Mouse (Mus musculus) intestine, postnatal 0 days (tissue): ENCODE measurements around the gene Obp2b. TPM values are rescaled to one million over a fixed set of nuclear protein-coding genes. Genes with fewer than 3 reads are reported as not detected.

ENCODE experiments used
- ATAC-seq: fragments of 200-750 bp; cut with Nextera tagmentation; 2 replicates; pipeline ENCODE4 v1.8.0; 2017; ENCODE audit warnings: mild to moderate bottlenecking, moderate TSS enrichment, moderate library complexity
- H3K27ac ChIP-seq: fragments of 300-500 bp; sonication (generic); 2 replicates; pipeline ENCODE4 v1.5.1; 2014; ENCODE audit warnings: mild to moderate bottlenecking, low read depth, low read length, moderate library complexity
- H3K27me3 ChIP-seq: fragments of 300-500 bp; sonication (generic); replicated peaks from 2 replicates; pipeline ENCODE4 v1.6.1; 2014; ENCODE audit warnings: low read length, mixed read lengths; ENCODE audit not compliant: control insufficient read depth, insufficient read depth
- H3K36me3 ChIP-seq: fragments of 300-500 bp; sonication (generic); 2 replicates; pipeline ENCODE4 v1.6.1; 2014; ENCODE audit warnings: mild to moderate bottlenecking, moderate library complexity; ENCODE audit not compliant: control insufficient read depth, insufficient read depth
- H3K4me1 ChIP-seq: fragments of 300-500 bp; sonication (generic); replicated peaks from 2 replicates; pipeline ENCODE4 v1.6.1; 2014; ENCODE audit warnings: antibody characterized with exemption, low read length, mixed read lengths; ENCODE audit not compliant: control insufficient read depth, insufficient read depth
- H3K4me2 ChIP-seq: fragments of 300-500 bp; sonication (generic); replicated peaks from 2 replicates; pipeline ENCODE4 v1.6.1; 2014; ENCODE audit warnings: low read depth, mild to moderate bottlenecking, moderate library complexity
- H3K4me3 ChIP-seq: fragments of 300-500 bp; sonication (generic); 2 replicates; pipeline ENCODE4 v1.5.1; 2014; ENCODE audit warnings: low read depth, low read length
- H3K9ac ChIP-seq: fragments of 300-500 bp; sonication (generic); 2 replicates; pipeline ENCODE4 v1.6.1; 2014; ENCODE audit warnings: mild to moderate bottlenecking, low read depth, low read length
- H3K9me3 ChIP-seq: fragments of 300-500 bp; sonication (generic); 2 replicates; pipeline ENCODE4 v1.6.1; 2016; ENCODE audit warnings: mixed run types; ENCODE audit not compliant: control insufficient read depth
- CTCF ChIP-seq: sonication (generic); IDR thresholded peaks from 2 replicates; pipeline ENCODE4 v1.5.1; 2016; ENCODE audit warnings: low read depth, mild to moderate bottlenecking, control low read depth, antibody characterized with exemption, moderate library complexity
- WGBS: fragments of 180-500 bp; shearing (Covaris S2); extraction: QIAGEN DNeasy Blood & Tissue Kit; methylation state at CpG from one replicate; pipeline ENCODE4 v1.1.7; 2014; 5-methylcytosine and 5-hydroxymethylcytosine counted together
- polyA plus RNA-seq: library from polyadenylated mRNA; unstranded; fragments of >200 nt; fragmentation: Nextera tagmentation; extraction: Ambion mirVana; gene quantifications from 2 replicates; pipeline ENCODE4 v1.2.1, GENCODE M21; 2015

Obp2b gene
- polyA plus RNA-seq, 1 experiment from 2014 or later, result not detected

DNA sequence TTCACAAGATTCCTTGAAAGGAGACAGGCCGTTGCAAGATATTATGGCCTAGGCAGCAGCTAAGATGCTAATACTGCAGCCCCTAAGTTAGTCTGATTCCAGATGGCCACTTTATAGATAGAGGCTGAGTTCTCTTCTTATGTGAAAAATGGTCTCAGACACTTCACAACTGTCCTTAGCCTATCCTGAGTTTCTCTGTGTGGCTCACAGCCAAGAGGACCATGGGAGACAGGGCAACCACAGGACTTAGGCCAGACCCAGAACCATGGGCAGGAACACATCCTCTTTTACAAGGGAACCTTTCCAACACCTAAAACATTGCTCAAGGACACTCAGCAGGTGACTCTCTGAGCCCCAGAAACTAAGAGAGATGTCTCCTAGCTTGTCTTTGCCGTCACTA, 36.7 kb downstream of the Obp2b start:
- no peak overlapping the region for H3K27ac ChIP-seq
- no peak for ATAC-seq
- H3K27me3 ChIP-seq, result no peaks in the 10 kb centered on the region
- H3K9ac ChIP-seq, result no peak overlapping the region
- no peak for TF ChIP-seq CTCF
- no peaks in the 10 kb centered on the region for H3K4me1 ChIP-seq
- no peak overlapping the region for H3K4me3 ChIP-seq
- H3K4me2 ChIP-seq, result no peak overlapping the region
- no peaks in the 10 kb centered on the region for H3K36me3 ChIP-seq
- 88% methylated on average over 2 of the region's 2 CpGs for WGBS
- H3K9me3 ChIP-seq, result no peaks in the 10 kb centered on the region

DNA sequence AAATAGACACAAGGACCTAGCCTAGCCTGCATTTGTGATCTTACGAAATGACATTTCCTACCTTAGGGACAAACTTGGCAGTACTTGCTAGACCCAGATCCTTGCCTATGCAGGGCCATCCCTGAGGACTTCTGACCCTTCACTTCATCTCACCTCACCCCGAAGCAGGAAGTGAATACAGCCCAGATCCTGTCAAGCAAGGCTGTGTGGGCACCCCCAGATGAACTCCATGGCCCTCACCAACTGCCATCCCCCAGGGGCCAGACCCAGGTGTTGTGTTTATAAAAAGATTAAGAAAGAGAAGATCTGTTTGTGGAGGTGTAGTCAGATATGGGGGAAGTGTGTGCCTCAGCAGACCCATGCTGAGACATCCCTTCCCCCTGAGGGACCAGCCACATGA, 37.8 kb downstream of the Obp2b start:
- no peak overlapping the region for H3K27ac ChIP-seq
- H3K4me3 ChIP-seq, result no peak overlapping the region
- H3K36me3 ChIP-seq, result no peaks in the 10 kb centered on the region
- no peak for ATAC-seq
- no peak overlapping the region for H3K4me2 ChIP-seq
- no peaks in the 10 kb centered on the region for H3K27me3 ChIP-seq
- no peak for TF ChIP-seq CTCF
- WGBS, result 60% methylated on average over 2 of the region's 2 CpGs
- H3K9ac ChIP-seq, result no peak overlapping the region
- H3K9me3 ChIP-seq, result no peaks in the 10 kb centered on the region
- no peaks in the 10 kb centered on the region for H3K4me1 ChIP-seq

- Histone ChIP-seq H3K9ac (no peak overlapping the region), H3K27ac (no peak overlapping the region), H3K4me2 (no peak overlapping the region), H3K36me3 (no peaks in the 10 kb centered on the region), H3K4me3 (no peak overlapping the region), H3K9me3 (no peaks in the 10 kb centered on the region), H3K27me3 (no peaks in the 10 kb centered on the region), H3K4me1 (no peaks in the 10 kb centered on the region)
- WGBS, result 73% methylated on average over 3 of the region's 3 CpGs
- TF ChIP-seq CTCF, result no peak
- no peak for ATAC-seq
Observed at GRCm38 (mm10) chr2:25775991-25776390, 39.2 kb downstream of the Obp2b start.

DNA sequence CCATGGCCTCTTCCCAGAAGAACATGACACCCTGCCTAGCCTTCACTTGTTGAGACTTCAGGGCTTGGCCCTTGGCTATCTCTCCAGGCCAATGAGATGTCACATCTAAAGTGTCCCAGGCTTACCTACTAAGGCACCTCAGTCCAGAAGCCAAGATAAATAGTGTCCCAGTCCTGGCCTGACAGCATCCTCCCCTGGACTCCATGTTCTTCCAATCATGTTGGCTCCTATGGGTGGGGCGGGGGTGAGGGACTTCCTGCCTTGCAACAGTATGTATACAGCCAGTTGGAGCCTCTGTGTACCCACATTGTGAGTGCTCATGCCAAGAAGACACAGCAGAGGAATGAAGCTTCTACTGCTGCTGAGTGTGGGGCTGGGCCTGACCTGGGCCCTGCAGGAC, 39.9 kb downstream of the Obp2b start, which contains the start of gene Lcn11:
Gene Lcn11 (plus strand): TSS at position 301 of the 400 bp plus-strand sequence.
- Histone ChIP-seq H3K4me1 (no peaks in the 10 kb centered on the region), H3K4me3 (no peak within 1 kb of the TSS), H3K9me3 (no peaks in the 10 kb centered on the region), H3K9ac (no peak within 1 kb of the TSS), H3K27me3 (no peaks in the 10 kb centered on the region), H3K27ac (no peak within 1 kb of the TSS), H3K4me2 (no peak within 1 kb of the TSS), H3K36me3 (no peaks in the 10 kb centered on the region)
- WGBS, result 81% methylated on average over 1 of the region's 1 CpGs
- no peak for TF ChIP-seq CTCF
- no peak for ATAC-seq

DNA sequence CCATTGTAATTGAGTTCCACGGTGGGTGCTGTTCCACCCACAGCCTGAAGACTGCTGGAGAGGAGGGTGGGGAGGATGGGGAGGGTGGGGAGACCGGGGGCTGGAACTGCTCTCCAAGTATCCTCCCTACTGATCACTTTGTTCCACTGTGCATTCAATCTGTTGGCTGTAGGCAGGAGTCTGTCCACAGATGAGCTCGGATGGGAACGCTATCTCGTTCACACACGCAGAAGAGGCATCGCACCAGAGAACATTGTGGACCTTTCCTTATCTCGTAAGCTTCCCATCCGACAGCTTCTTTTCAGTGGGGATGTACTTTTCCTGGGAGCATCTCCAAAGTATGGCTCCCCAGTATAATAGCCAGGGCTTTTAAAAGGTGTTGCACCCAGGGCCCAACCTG, 42.3 kb downstream of the Obp2b start:
- Histone ChIP-seq H3K36me3 (no peaks in the 10 kb centered on the region), H3K27me3 (no peaks in the 10 kb centered on the region), H3K9me3 (no peaks in the 10 kb centered on the region), H3K4me1 (no peaks in the 10 kb centered on the region), H3K4me2 (no peak overlapping the region), H3K9ac (no peak overlapping the region), H3K27ac (no peak overlapping the region), H3K4me3 (no peak overlapping the region)
- TF ChIP-seq CTCF, result no peak
- WGBS, result 84% methylated on average over 9 of the region's 9 CpGs
- ATAC-seq, result no peak

- WGBS, result 41% methylated on average over 4 of the region's 4 CpGs
- H3K4me3 ChIP-seq, result no peak overlapping the region
- ATAC-seq, result no peak
- no peaks in the 10 kb centered on the region for H3K36me3 ChIP-seq
- no peak overlapping the region for H3K4me2 ChIP-seq
- H3K4me1 ChIP-seq, result no peaks in the 10 kb centered on the region
- no peaks in the 10 kb centered on the region for H3K9me3 ChIP-seq
- H3K27ac ChIP-seq, result no peak overlapping the region
- no peak for TF ChIP-seq CTCF
- H3K27me3 ChIP-seq, result no peaks in the 10 kb centered on the region
- no peak overlapping the region for H3K9ac ChIP-seq
Observed at GRCm38 (mm10) chr2:25780921-25781320, 44.1 kb downstream of the Obp2b start.

DNA sequence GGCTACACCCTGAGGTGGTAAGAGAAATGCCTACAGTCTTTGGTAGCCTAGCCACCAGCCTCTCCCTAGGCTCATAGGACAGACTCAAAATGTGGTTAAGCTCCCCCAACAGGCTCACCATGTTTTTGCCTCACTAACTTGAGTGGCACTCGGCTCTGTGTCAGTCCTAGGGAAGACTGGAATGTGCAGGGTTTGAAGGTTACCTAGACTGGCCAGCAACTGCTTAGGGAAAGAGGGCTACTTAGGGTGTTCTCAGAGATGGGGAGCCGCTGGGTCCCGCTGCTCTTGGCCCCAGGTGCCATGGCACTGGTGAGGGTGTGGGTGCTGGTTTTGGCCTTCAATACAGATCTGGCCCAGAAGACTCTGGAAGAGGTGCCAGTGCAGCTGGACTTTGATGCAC, 45.1 kb downstream of the Obp2b start, which contains the start of gene Gm13539:
Gene Gm13539 (plus strand): TSS at position 301 of the 400 bp plus-strand sequence.
- H3K9me3 ChIP-seq, result no peaks in the 10 kb centered on the region
- no peaks in the 10 kb centered on the region for H3K27me3 ChIP-seq
- no peak for TF ChIP-seq CTCF
- WGBS, result 88% methylated on average over 3 of the region's 3 CpGs
- H3K4me3 ChIP-seq, result no peak within 1 kb of the TSS
- ATAC-seq, result no peak
- no peak within 1 kb of the TSS for H3K4me2 ChIP-seq
- H3K36me3 ChIP-seq, result no peaks in the 10 kb centered on the region
- no peak within 1 kb of the TSS for H3K27ac ChIP-seq
- H3K4me1 ChIP-seq, result no peaks in the 10 kb centered on the region
- H3K9ac ChIP-seq, result no peak within 1 kb of the TSS
